Mouse (Mus musculus): Measurements from ENCODE around the gene Gm28230. TPM values are rescaled to one million over a fixed set of nuclear protein-coding genes. Genes with fewer than 3 reads are reported as not detected.

Gene Gm28230
- total and polyA plus RNA-seq, 3 experiments = not detected

DNA sequence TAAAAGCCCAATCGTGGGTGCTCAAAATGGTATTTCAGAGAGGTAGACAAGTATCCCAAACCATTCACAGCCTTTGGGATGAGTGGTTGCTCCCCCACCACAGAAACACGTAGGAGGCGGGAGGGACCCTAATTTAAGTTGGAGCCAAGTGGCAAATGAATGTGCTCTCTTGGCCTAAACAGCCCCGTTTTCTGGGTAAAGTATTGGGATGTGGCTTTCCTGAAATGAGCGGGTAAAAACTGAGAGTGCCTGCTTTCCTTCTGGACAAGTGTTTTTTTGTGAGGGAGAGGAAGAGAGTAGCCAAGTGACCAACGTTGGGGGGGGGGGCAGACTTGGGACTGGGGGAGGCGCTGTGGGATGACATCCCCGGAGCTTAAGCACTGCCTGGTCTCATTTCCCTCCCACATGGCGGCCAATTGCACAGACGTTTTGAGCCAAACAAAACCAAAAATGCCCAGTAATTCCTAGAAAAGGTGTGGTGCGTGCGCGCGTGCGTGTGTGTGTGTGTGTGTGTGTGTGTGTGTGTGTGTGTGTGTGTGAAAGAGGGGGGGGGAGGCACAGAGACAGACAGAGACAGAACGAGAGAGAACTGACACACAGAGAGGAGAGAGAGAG, 15.5 kb upstream of the Gm28230 start:
- Histone ChIP-seq H3K27ac (ENCODE audit: control insufficient read depth, low read depth, low read length) (no peak overlapping the region), H3K36me3 (ENCODE audit: control insufficient read depth in 1 of 2, insufficient read depth in 2 of 2, low read length in 2 of 2) (peaks cover 0 to 2% of the 10 kb centered on the region in 2 experiments; a peak in 1 of 4 replicates), H3K4me1 (ENCODE audit: control insufficient read depth in 1 of 2, insufficient read depth in 2 of 2, low read length in 2 of 2) (no peaks in the 10 kb centered on the region; a peak in 2 of 4 replicates), H3K79me2 (ENCODE audit: control insufficient read depth, insufficient read depth, low read length, poor library complexity) (no peaks in the 10 kb centered on the region), H3K4me3 (ENCODE audit: control insufficient read depth in 1 of 2, insufficient read depth in 1 of 2, low read depth in 2 of 2, low read length in 2 of 2) (no peak overlapping the region), H3K9me3 (replicated peaks; ENCODE audit: insufficient read depth, low read length) (no peaks in the 10 kb centered on the region), H3K27me3 (ENCODE audit: control insufficient read depth in 1 of 2, insufficient read depth in 2 of 2, low read length in 2 of 2) (peaks cover 0 to 1% of the 10 kb centered on the region in 2 experiments; a peak in 1 of 4 replicates), H3K9ac (ENCODE audit: control insufficient read depth, low read depth, low read length, poor library complexity, severe bottlenecking) (no peak overlapping the region)
- TF ChIP-seq GATA1 (IDR thresholded peaks at IDR 0.05; ENCODE audit: low read depth, low read length) = no peak
- no peak for DNase-seq (ENCODE audit: low read depth, low spot score)

DNA sequence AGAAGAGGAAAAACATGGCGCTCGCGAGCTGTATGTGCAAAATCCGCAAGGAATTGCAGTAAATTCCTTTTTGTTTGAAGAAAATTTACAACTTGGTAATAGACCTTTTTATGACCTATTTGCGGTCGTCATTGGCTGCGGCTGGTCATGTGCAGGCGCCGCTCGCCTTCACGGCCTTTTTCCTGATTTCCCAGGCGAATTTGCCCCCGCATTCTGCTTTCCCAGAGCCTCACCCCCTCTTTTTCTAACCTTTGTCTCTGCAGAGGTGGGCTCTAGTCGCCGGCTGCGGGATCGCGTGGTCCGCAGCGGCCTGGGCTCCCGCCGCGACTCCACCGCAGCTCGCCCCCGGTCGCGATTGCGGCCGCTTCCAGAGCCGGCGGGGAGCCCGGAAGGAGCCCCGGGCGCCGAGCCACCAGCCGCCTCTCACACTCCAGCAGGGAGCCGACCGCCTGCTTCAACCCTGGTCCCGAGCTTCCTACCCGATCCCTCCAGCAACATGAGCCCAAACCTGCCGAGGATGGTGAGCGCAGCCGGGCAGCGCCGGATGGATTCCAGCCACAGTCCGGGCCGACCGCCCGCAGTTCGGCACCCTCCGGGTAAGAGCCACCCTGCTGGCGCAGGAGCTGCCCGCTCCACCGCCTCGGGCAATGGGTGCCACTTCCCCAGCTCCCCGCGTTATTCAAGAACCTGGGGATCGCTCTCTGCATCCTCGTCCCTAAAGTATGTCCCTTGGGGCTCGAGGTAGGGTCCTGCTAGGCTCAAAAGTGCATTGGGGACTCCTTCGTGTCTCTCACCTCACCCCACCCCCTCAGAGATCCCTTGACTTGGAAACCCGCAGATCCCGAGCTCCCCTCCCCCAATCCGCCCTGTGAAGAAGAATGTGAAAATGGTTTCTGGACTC, 14.6 kb upstream of the Gm28230 start, which contains the start of the genes Hoxd3 and Hoxd4:
Gene Hoxd3, plus strand, starts transcription at position 207 of the 901 bp plus-strand sequence.
Gene Hoxd4, plus strand, starts transcription at position 209 of the 901 bp plus-strand sequence.
- Histone ChIP-seq H3K79me2 (ENCODE audit: control insufficient read depth, insufficient read depth, low read length, poor library complexity) (no peaks in the 10 kb centered on the region), H3K4me1 (ENCODE audit: control insufficient read depth in 1 of 2, insufficient read depth in 2 of 2, low read length in 2 of 2) (no peaks in the 10 kb centered on the region), H3K9ac (ENCODE audit: control insufficient read depth, low read depth, low read length, poor library complexity, severe bottlenecking) (no peak within 1 kb of the TSS), H3K9me3 (replicated peaks; ENCODE audit: insufficient read depth, low read length) (no peaks in the 10 kb centered on the region), H3K27ac (ENCODE audit: control insufficient read depth, low read depth, low read length) (no peak within 1 kb of the TSS), H3K27me3 (ENCODE audit: control insufficient read depth in 1 of 2, insufficient read depth in 2 of 2, low read length in 2 of 2) (peaks cover 0 to 1% of the 10 kb centered on the region in 2 experiments; a peak in 1 of 4 replicates), H3K36me3 (ENCODE audit: control insufficient read depth in 1 of 2, insufficient read depth in 2 of 2, low read length in 2 of 2) (no peaks in the 10 kb centered on the region), H3K4me3 (ENCODE audit: control insufficient read depth in 1 of 2, insufficient read depth in 1 of 2, low read depth in 2 of 2, low read length in 2 of 2) (no peak within 1 kb of the TSS)
- DNase-seq (ENCODE audit: low read depth, low spot score) = no peak
- TF ChIP-seq KAT2A (conservative IDR thresholded peaks at IDR 0.05; ENCODE audit: low read depth, low read length) (no peak), CTCF (IDR thresholded peaks at IDR 0.05 in 2 of 3, conservative IDR thresholded peaks at IDR 0.05 in 1 of 3; ENCODE audit: control insufficient read depth in 1 of 3, insufficient read depth in 1 of 3, low read depth in 2 of 3, low read length in 3 of 3, poor library complexity in 1 of 3, severe bottlenecking in 1 of 3) (no peak), NELFE (IDR thresholded peaks at IDR 0.05; ENCODE audit: low read depth, low read length) (no peak), POLR2AphosphoS5 (IDR thresholded peaks at IDR 0.05; ENCODE audit: borderline replicate concordance, low read depth, low read length) (no peak), ZMIZ1 (IDR thresholded peaks at IDR 0.05; ENCODE audit: low read depth, low read length) (no peak)

DNA sequence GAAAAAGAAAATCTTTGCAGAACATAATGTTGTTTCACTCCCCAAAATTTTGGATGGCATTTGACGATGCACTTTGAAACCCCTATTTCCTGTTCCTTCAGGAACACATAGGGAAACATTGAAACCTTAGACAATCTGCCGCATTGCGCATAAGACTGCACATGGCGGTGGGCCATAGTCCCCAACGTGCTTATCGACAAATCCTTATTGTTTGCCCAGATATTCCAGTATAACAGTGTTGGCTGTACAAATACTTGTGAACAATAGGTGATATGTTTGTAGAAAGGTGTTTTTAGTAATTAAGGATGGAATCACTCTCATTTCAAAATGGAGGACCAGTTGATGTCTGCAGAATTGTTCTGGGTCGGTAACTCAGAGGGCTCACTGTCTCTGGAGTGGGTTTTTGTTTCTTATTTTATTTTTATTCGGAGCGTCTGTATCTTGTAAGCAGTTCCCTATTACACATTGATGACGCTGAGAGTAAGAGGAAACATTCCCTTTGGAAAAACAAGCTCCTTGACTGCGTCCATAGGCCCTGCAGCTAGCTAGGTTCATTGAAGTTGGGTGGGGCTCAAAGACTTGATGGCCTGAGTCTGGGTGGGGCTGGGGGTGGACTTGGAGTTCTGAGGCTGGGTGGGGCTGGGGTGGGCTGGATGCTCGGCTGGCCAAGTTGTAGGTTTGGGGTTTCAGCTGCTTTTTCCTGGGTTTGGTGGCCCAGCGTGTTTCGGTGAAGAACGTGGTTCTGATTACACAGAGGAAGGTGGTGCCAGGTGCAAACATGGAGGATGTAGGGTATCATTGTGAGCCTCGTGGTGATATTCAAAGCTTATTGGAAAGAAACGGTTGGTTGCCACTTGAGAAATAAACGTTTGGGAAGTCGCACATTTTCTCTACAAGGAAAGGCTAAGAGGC, 13.0 kb upstream of the Gm28230 start:
- no peak for DNase-seq (ENCODE audit: low read depth, low spot score)
- Histone ChIP-seq H3K9me3 (replicated peaks; ENCODE audit: insufficient read depth, low read length) (no peaks in the 10 kb centered on the region), H3K79me2 (ENCODE audit: control insufficient read depth, insufficient read depth, low read length, poor library complexity) (no peaks in the 10 kb centered on the region), H3K4me1 (ENCODE audit: control insufficient read depth in 1 of 2, insufficient read depth in 2 of 2, low read length in 2 of 2) (no peaks in the 10 kb centered on the region), H3K27ac (ENCODE audit: control insufficient read depth, low read depth, low read length) (no peak overlapping the region), H3K27me3 (ENCODE audit: control insufficient read depth in 1 of 2, insufficient read depth in 2 of 2, low read length in 2 of 2) (peaks cover 0 to 1% of the 10 kb centered on the region in 2 experiments; a peak in 1 of 4 replicates), H3K36me3 (ENCODE audit: control insufficient read depth in 1 of 2, insufficient read depth in 2 of 2, low read length in 2 of 2) (no peaks in the 10 kb centered on the region), H3K4me3 (ENCODE audit: control insufficient read depth in 1 of 2, insufficient read depth in 1 of 2, low read depth in 2 of 2, low read length in 2 of 2) (no peak overlapping the region), H3K9ac (ENCODE audit: control insufficient read depth, low read depth, low read length, poor library complexity, severe bottlenecking) (no peak overlapping the region)
- TF ChIP-seq SMC3 (IDR thresholded peaks at IDR 0.05; ENCODE audit: low read depth, low read length) = no peak
- no peak for TF ChIP-seq CTCF (IDR thresholded peaks at IDR 0.05 in 2 of 3, conservative IDR thresholded peaks at IDR 0.05 in 1 of 3; ENCODE audit: control insufficient read depth in 1 of 3, insufficient read depth in 1 of 3, low read depth in 2 of 3, low read length in 3 of 3, poor library complexity in 1 of 3, severe bottlenecking in 1 of 3)
- TF ChIP-seq MEF2A (IDR thresholded peaks at IDR 0.05; ENCODE audit: extremely low read depth, insufficient replicate concordance, low read depth, low read length, poor library complexity, severe bottlenecking) = no peak
- no peak for TF ChIP-seq ETS1 (IDR thresholded peaks at IDR 0.05; ENCODE audit: low read depth, low read length)
- TF ChIP-seq GATA1 (IDR thresholded peaks at IDR 0.05; ENCODE audit: low read depth, low read length) = no peak
- no peak for TF ChIP-seq EP300 (IDR thresholded peaks at IDR 0.05; ENCODE audit: low read depth in 1 of 2, low read length in 2 of 2)
- TF ChIP-seq MAFK (IDR thresholded peaks at IDR 0.05; ENCODE audit: borderline replicate concordance, low read depth, low read length) = no peak
- TF ChIP-seq ZNF384 (IDR thresholded peaks at IDR 0.05; ENCODE audit: low read depth, low read length) = no peak
- TF ChIP-seq ELF1 (IDR thresholded peaks at IDR 0.05; ENCODE audit: low read depth, low read length) = no peak
- no peak for TF ChIP-seq POLR2AphosphoS2 (IDR thresholded peaks at IDR 0.05; ENCODE audit: low read length)
- no peak for TF ChIP-seq MAZ (IDR thresholded peaks at IDR 0.05; ENCODE audit: low read depth, low read length)
- no peak for TF ChIP-seq NELFE (IDR thresholded peaks at IDR 0.05; ENCODE audit: low read depth, low read length)
- no peak for TF ChIP-seq MYB (IDR thresholded peaks at IDR 0.05; ENCODE audit: low read depth, low read length)
